28 mouse cellular contexts compared by ENCODE assay signal in the genomic region with DNA sequence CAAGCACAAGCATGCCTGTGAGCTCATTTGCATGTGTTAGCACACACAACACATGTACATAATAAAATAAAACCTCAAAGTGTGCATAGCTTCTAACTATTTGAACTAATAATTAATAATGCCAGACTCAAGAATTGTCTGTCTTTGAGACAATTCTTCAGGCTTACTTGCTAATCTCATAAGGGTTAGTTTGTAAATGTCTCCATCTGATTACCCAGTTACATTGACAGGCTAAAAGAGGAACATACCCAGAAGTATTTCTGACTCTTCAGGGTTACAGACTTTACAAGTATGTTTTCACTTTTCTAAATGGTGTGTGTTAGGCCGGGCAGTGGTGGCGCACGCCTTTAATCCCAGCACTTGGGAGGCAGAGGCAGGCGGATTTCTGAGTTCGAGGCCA. TPM values are rescaled to one million over a fixed set of nuclear protein-coding genes. Genes with fewer than 3 reads are reported as not detected.
"Had no signal": no experiment of that assay in that cellular context is flagged by ENCODE, and none has a peak within 500 bp of the region (broad histone marks: within the 10 kb centered on the region; RNA-seq: fewer than 3 reads in every experiment).

No protein-coding gene starts in this region.

- H3K36me3 ChIP-seq: hindbrain, embryonic 12.5 days; intestine, embryonic 15.5 days had no signal

- H3K9me3 ChIP-seq: hindbrain, embryonic 10.5 days; hindbrain, embryonic 12.5 days; intestine, embryonic 15.5 days; kidney, embryonic 15.5 days; limb, embryonic 10.5 days; limb, embryonic 12.5 days; liver, embryonic 12.5 days had no signal

- H3K4me2 ChIP-seq: heart, embryonic 11.5 days; hindbrain, embryonic 12.5 days; hindbrain, embryonic 14.5 days; intestine, embryonic 15.5 days; kidney, embryonic 15.5 days; limb, embryonic 12.5 days; liver, embryonic 12.5 days had no signal

- H3K9ac ChIP-seq: hindbrain, embryonic 12.5 days; hindbrain, embryonic 14.5 days; intestine, embryonic 15.5 days; kidney, embryonic 15.5 days; limb, embryonic 12.5 days; liver, embryonic 12.5 days; liver, embryonic 14.5 days had no signal

- H3K27ac ChIP-seq: heart, adult 2 months; hindbrain, embryonic 10.5 days; hindbrain, embryonic 12.5 days; hindbrain, embryonic 14.5 days; intestine, embryonic 15.5 days; kidney, embryonic 15.5 days; kidney, postnatal 0 days; limb, embryonic 10.5 days; limb, embryonic 12.5 days; liver, embryonic 12.5 days; liver, embryonic 14.5 days had no signal

- H3K27me3 ChIP-seq: hindbrain, embryonic 12.5 days; intestine, embryonic 15.5 days; kidney, embryonic 15.5 days; limb, embryonic 12.5 days; liver, embryonic 12.5 days had no signal

- H3K4me1 ChIP-seq: hindbrain, embryonic 10.5 days; hindbrain, embryonic 12.5 days; intestine, embryonic 15.5 days; kidney, embryonic 15.5 days; limb, embryonic 10.5 days; limb, embryonic 12.5 days had no signal

- DNase-seq: gastrocnemius, postnatal 14 days; gastrocnemius, postnatal 36 days; heart, adult 11 months; heart, adult 2 months; heart, postnatal 10 days; heart, postnatal 4 days; kidney, adult 2 months; kidney, adult 9 months; kidney, postnatal 14 days; kidney, postnatal 36 days; layer of hippocampus, adult 9-11 months; layer of hippocampus, postnatal 36 days had no signal

- ATAC-seq: hindbrain, embryonic 16.5 days; intestine, embryonic 15.5 days; intestine, postnatal 0 days; liver, embryonic 12.5 days had no signal

- H3K4me3 ChIP-seq: heart, adult 2 months; hindbrain, embryonic 10.5 days; hindbrain, embryonic 12.5 days; intestine, embryonic 15.5 days; kidney, embryonic 15.5 days; limb, embryonic 10.5 days; limb, embryonic 12.5 days; liver, embryonic 12.5 days had no signal

RNA-seq across cellular contexts. Expression of gene Adra2a, which starts 28.4 kb away (rescaled TPM):
- total RNA-seq: liver, adult 2 months had no signal
- polyA plus RNA-seq: heart, embryonic 14.5 days; inflammation-experienced regulatory T-cells, adult 6 months; limb, embryonic 10.5 days had no signal
